Mouse (Mus musculus) liver, embryonic 12.5 days (tissue): Measurements from ENCODE around the gene Dgki. TPM values are rescaled to one million over a fixed set of nuclear protein-coding genes. Genes with fewer than 3 reads are reported as not detected.

Experiments used
- ATAC-seq: fragments of 200-750 bp; cut with Nextera tagmentation; 2 replicates; pipeline ENCODE4 v1.8.0; 2017; ENCODE audit warnings: moderate number of reproducible peaks, mild to moderate bottlenecking, moderate library complexity
- H3K27ac ChIP-seq: fragments of 300-500 bp; sonication (generic); 2 replicates; pipeline ENCODE4 v1.5.1; 2016; ENCODE audit warnings: mild to moderate bottlenecking
- H3K27me3 ChIP-seq: fragments of 300-500 bp; sonication (generic); replicated peaks from 2 replicates; pipeline ENCODE4 v1.6.1; 2016; ENCODE audit warnings: mild to moderate bottlenecking, moderate library complexity
- H3K36me3 ChIP-seq: fragments of 300-500 bp; sonication (generic); 2 replicates; pipeline ENCODE4 v1.6.1; 2016; ENCODE audit warnings: mild to moderate bottlenecking, moderate library complexity
- H3K4me1 ChIP-seq: fragments of 300-500 bp; sonication (generic); 2 replicates; pipeline ENCODE4 v1.6.1; 2016
- H3K4me2 ChIP-seq: fragments of 300-500 bp; sonication (generic); 2 replicates; pipeline ENCODE4 v1.6.1; 2016; ENCODE audit warnings: mild to moderate bottlenecking, moderate library complexity
- H3K4me3 ChIP-seq: fragments of 300-500 bp; sonication (generic); 2 replicates; pipeline ENCODE4 v1.5.1; 2016; ENCODE audit warnings: mild to moderate bottlenecking, moderate library complexity
- H3K9ac ChIP-seq: fragments of 300-500 bp; sonication (generic); 2 replicates; pipeline ENCODE4 v1.6.1; 2016; ENCODE audit warnings: mild to moderate bottlenecking, moderate library complexity
- H3K9me3 ChIP-seq: fragments of 300-500 bp; sonication (generic); replicated peaks from 2 replicates; pipeline ENCODE4 v1.6.1; 2016; ENCODE audit warnings: mild to moderate bottlenecking, moderate library complexity
- WGBS: fragments of 180-500 bp; shearing (Covaris S2); methylation state at CpG from one replicate; pipeline ENCODE4 v1.1.7; 2016; ENCODE audit not compliant: insufficient replicate concordance; 5-methylcytosine and 5-hydroxymethylcytosine counted together
- polyA plus RNA-seq: library from polyadenylated mRNA; unstranded; fragments of >200 nt; fragmentation: Nextera tagmentation; extraction: Ambion mirVana; gene quantifications from 2 replicates; pipeline ENCODE4 v1.2.1, GENCODE M21; 2016

The Dgki gene
- polyA plus RNA-seq, 1 experiment from 2014 or later: 0.06 TPM

GRCm38 (mm10) chr6:37195766-37196165 lies 104.2 kb downstream of the Dgki start:
- Histone ChIP-seq H3K4me1 (no peaks in the 10 kb centered on the region), H3K9ac (no peak overlapping the region), H3K4me3 (no peak overlapping the region), H3K9me3 (no peaks in the 10 kb centered on the region), H3K27ac (no peak overlapping the region), H3K4me2 (no peak overlapping the region), H3K36me3 (no peaks in the 10 kb centered on the region), H3K27me3 (no peaks in the 10 kb centered on the region)
- no peak for ATAC-seq
- WGBS: 70% methylated on average over 4 of the region's 4 CpGs

- Histone ChIP-seq H3K4me3 (no peak overlapping the region), H3K4me1 (no peaks in the 10 kb centered on the region), H3K9ac (no peak overlapping the region), H3K36me3 (no peaks in the 10 kb centered on the region), H3K9me3 (no peaks in the 10 kb centered on the region), H3K4me2 (no peak overlapping the region), H3K27me3 (no peaks in the 10 kb centered on the region), H3K27ac (no peak overlapping the region)
- WGBS: 61% methylated on average over 4 of the region's 4 CpGs
- ATAC-seq: no peak
Observed at GRCm38 (mm10) chr6:37181961-37182360, 118.0 kb downstream of the Dgki start.

GRCm38 (mm10) chr6:37171149-37171832 lies 128.7 kb downstream of the Dgki start:
- no peak overlapping the region for H3K4me2 ChIP-seq
- H3K4me1 ChIP-seq: no peaks in the 10 kb centered on the region
- no peaks in the 10 kb centered on the region for H3K9me3 ChIP-seq
- H3K9ac ChIP-seq: no peak overlapping the region
- ATAC-seq: no peak
- H3K27ac ChIP-seq: no peak overlapping the region
- H3K36me3 ChIP-seq: no peaks in the 10 kb centered on the region
- H3K4me3 ChIP-seq: no peak overlapping the region
- WGBS: 68% methylated on average over 12 of the region's 12 CpGs
- H3K27me3 ChIP-seq: no peaks in the 10 kb centered on the region

DNA sequence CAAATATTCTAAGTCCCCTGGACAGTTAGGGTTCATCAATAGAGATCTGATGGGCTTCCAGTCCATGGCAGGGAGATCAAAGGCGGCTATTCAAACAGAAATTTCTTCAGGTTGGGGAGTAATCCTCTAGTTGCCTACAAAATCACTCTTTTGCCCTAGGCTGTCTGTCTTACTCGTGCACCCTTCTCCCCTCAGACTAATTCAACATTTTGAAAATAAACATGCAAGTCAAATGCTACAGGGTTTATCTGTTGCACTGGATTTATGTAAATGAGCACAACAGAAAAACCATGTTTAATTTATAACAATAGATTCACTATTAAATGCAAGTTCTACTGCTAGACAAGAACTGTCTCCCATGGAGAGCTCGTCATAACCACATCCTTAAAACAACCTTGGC lies 141.1 kb downstream of the Dgki start:
- Histone ChIP-seq H3K27me3 (no peaks in the 10 kb centered on the region), H3K9me3 (no peaks in the 10 kb centered on the region), H3K4me1 (no peaks in the 10 kb centered on the region), H3K36me3 (no peaks in the 10 kb centered on the region), H3K4me2 (no peak overlapping the region), H3K4me3 (no peak overlapping the region), H3K9ac (no peak overlapping the region), H3K27ac (no peak overlapping the region)
- no peak for ATAC-seq
- WGBS: 48% methylated on average over 3 of the region's 3 CpGs

GRCm38 (mm10) chr6:37154051-37154450 lies 145.9 kb downstream of the Dgki start:
- no peaks in the 10 kb centered on the region for H3K36me3 ChIP-seq
- ATAC-seq: no peak
- H3K27me3 ChIP-seq: no peaks in the 10 kb centered on the region
- H3K4me1 ChIP-seq: no peaks in the 10 kb centered on the region
- no peaks in the 10 kb centered on the region for H3K9me3 ChIP-seq
- no peak overlapping the region for H3K4me2 ChIP-seq
- 83% methylated on average over 1 of the region's 1 CpGs for WGBS
- no peak overlapping the region for H3K4me3 ChIP-seq
- no peak overlapping the region for H3K9ac ChIP-seq
- H3K27ac ChIP-seq: no peak overlapping the region

DNA sequence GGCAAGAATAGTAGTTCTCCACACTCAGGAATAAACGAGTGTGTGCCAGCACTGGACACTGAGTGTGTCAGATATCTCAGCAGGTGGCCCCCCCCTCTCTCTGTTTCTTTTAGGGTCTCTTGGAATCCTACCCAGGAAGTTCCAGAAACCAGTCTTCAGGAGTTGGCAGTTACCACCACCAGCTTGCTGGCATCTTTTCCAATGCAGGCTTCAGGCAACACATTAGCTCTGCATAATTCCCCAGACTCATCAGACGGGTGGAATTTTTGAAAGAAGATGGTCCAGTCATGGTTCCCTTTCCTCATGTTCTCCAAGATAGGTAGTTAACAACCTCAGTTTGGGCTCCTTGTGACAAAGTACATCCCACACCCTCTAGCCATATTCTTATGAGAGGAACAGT lies 149.5 kb downstream of the Dgki start:
- H3K4me3 ChIP-seq: no peak overlapping the region
- no peak overlapping the region for H3K9ac ChIP-seq
- WGBS: 49% methylated on average over 2 of the region's 2 CpGs
- no peak for ATAC-seq
- H3K9me3 ChIP-seq: no peaks in the 10 kb centered on the region
- H3K27me3 ChIP-seq: no peaks in the 10 kb centered on the region
- no peak overlapping the region for H3K27ac ChIP-seq
- H3K4me2 ChIP-seq: no peak overlapping the region
- no peaks in the 10 kb centered on the region for H3K4me1 ChIP-seq
- no peaks in the 10 kb centered on the region for H3K36me3 ChIP-seq

GRCm38 (mm10) chr6:37150038-37150437 lies 149.9 kb downstream of the Dgki start:
- Histone ChIP-seq H3K27ac (no peak overlapping the region), H3K4me1 (no peaks in the 10 kb centered on the region), H3K4me2 (no peak overlapping the region), H3K4me3 (no peak overlapping the region), H3K9me3 (no peaks in the 10 kb centered on the region), H3K27me3 (no peaks in the 10 kb centered on the region), H3K9ac (no peak overlapping the region), H3K36me3 (no peaks in the 10 kb centered on the region)
- no peak for ATAC-seq
- WGBS: 42% methylated on average over 4 of the region's 4 CpGs

DNA sequence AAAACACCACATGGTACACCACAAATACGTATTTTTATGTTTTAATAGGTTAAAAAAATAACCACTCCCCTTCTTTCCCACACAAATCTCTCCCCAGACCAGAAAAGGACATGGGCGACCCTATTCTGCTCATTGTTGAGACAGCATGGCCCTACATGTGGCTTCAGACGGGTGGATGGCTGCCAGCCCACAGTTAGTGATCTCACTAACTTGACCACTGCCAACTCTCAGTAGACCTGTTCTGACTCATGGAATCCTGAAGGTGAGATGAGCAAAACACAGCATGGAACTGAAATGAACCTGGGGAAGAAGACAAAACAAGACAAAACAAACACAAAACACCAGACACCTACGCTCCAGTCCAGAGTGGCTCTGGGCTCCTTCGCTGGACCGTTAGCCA lies 150.8 kb downstream of the Dgki start:
- Histone ChIP-seq H3K4me3 (no peak overlapping the region), H3K4me1 (no peaks in the 10 kb centered on the region), H3K9me3 (no peaks in the 10 kb centered on the region), H3K27me3 (no peaks in the 10 kb centered on the region), H3K4me2 (no peak overlapping the region), H3K36me3 (no peaks in the 10 kb centered on the region), H3K27ac (no peak overlapping the region), H3K9ac (no peak overlapping the region)
- no peak for ATAC-seq
- WGBS: 74% methylated on average over 6 of the region's 6 CpGs

GRCm38 (mm10) chr6:37147431-37148022 lies 152.5 kb downstream of the Dgki start:
- no peak for ATAC-seq
- Histone ChIP-seq H3K9me3 (no peaks in the 10 kb centered on the region), H3K4me3 (no peak overlapping the region), H3K4me2 (no peak overlapping the region), H3K27ac (no peak overlapping the region), H3K27me3 (no peaks in the 10 kb centered on the region), H3K4me1 (peaks cover 7% of the 10 kb centered on the region; the same call in 1 of the 2 replicates), H3K36me3 (no peaks in the 10 kb centered on the region), H3K9ac (no peak overlapping the region)
- WGBS: 62% methylated on average over 4 of the region's 4 CpGs

- Histone ChIP-seq H3K4me3 (no peak overlapping the region), H3K27me3 (no peaks in the 10 kb centered on the region), H3K36me3 (no peaks in the 10 kb centered on the region), H3K4me1 (peaks cover 7% of the 10 kb centered on the region; the same call in 1 of the 2 replicates), H3K9ac (no peak overlapping the region), H3K4me2 (no peak overlapping the region), H3K9me3 (no peaks in the 10 kb centered on the region), H3K27ac (no peak overlapping the region)
- ATAC-seq: no peak
- WGBS: 34% methylated on average over 4 of the region's 4 CpGs
Observed at GRCm38 (mm10) chr6:37143867-37144163, 156.2 kb downstream of the Dgki start.

DNA sequence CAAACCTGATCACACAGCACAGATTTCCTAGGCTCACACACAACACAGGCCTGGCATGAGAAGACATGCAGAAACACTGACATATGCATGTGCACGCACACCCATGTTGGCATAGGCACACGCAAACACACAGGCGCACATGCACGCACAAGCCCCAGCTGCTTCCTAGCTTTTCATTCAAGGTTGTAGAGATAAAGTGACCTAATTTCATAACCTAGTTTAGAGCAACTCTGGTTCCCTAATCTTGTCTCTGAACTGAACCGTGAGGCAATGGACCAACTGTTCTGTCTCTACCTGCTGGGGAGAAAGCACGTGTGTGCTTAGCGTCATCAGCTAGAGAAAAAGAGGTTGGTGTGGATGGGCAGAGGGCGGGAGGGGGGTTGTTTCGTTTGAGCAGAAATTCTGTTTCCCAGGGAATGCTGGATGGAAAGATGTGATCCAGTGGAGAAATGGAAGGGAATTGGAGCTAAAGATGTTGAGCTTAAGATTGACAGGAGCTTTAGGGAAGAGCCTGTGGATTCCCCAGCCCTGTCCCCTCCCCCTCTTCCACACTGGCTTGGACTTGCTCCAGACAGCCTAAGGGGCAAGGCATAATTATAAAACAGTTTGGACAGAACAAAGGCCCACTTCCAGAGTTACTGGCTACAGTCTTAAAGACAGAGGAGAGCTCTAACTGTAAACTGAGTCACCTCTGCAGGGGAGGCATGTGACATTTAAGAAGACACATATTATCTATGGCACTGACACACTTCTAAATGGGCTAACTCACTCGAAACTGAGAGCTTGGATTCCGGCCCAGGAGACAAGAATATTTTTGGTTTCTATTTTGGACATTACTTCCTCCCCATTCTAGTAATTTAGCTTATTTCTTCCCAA lies 156.8 kb downstream of the Dgki start:
- Histone ChIP-seq H3K9ac (no peak overlapping the region), H3K4me1 (peaks cover 7% of the 10 kb centered on the region; the same call in 1 of the 2 replicates), H3K4me3 (no peak overlapping the region), H3K27me3 (no peaks in the 10 kb centered on the region), H3K27ac (no peak overlapping the region), H3K4me2 (no peak overlapping the region), H3K36me3 (no peaks in the 10 kb centered on the region), H3K9me3 (no peaks in the 10 kb centered on the region)
- ATAC-seq: no peak
- WGBS: 66% methylated on average over 11 of the region's 11 CpGs

- no peak for ATAC-seq
- H3K4me1 ChIP-seq: peaks cover 5% of the 10 kb centered on the region; the same call in 1 of the 2 replicates
- no peak overlapping the region for H3K27ac ChIP-seq
- H3K36me3 ChIP-seq: no peaks in the 10 kb centered on the region
- H3K4me3 ChIP-seq: no peak overlapping the region
- H3K9me3 ChIP-seq: no peaks in the 10 kb centered on the region
- no peak overlapping the region for H3K4me2 ChIP-seq
- H3K9ac ChIP-seq: no peak overlapping the region
- no peaks in the 10 kb centered on the region for H3K27me3 ChIP-seq
Observed at GRCm38 (mm10) chr6:37138816-37139215, 161.2 kb downstream of the Dgki start.
